Mouse (Mus musculus): ENCODE data around the gene Rccd1.

Gene Rccd1

GRCm38 (mm10) chr7:80252886-80253285, 71.4 kb downstream of the Rccd1 start:
- no peak for DNase-seq

- no peak for DNase-seq
Observed at GRCm38 (mm10) chr7:80252437-80252836, 71.8 kb downstream of the Rccd1 start.

GRCm38 (mm10) chr7:80246859-80247258, 77.4 kb downstream of the Rccd1 start:
- no peak for DNase-seq

GRCm38 (mm10) chr7:80246148-80246721, 78.0 kb downstream of the Rccd1 start, which contains the start of gene Ttll13:
TSS of gene Ttll13 (plus strand) at chr7:80246376.
- DNase-seq: peak; percentile 98 to 99

GRCm38 (mm10) chr7:80244851-80245250, 79.4 kb downstream of the Rccd1 start:
- no peak for DNase-seq

All from cerebellum, postnatal 10 days (tissue).